Mouse (Mus musculus): ENCODE results near the gene Fcgrt.

DNA sequence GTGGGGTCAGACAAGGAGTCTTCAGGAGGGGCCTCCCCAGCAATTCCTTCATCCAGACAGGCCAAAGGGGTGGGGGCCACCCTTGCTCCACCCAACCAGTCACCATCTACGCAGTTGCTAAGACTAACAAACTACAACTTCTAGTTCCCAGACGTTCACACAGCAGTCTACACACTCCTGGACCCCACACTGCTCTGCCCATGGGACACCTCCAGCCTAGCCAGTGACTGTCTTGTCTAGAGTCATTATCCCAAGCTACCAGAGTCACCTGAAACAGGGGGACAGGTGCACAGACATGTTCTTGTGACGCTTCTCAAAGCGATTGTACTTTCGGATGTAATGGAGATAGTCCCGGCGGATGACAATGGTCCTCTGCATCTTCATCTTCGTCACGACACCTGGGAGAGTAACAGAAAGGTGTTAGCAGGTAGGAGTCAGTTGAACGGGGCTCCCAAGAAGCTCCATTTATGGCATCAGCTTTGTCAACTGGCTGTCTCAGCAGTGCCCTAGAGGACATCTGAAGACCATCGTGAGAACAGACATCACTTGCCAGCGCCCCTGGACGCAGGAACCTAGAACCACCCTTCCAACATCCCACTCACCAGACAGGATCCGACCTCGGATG is 19.0 kb upstream of the Fcgrt start:
- TF ChIP-seq POLR2A (IDR thresholded peaks at IDR 0.05; ENCODE audit: control insufficient read depth in 1 of 2, insufficient read depth in 1 of 2, low read depth in 1 of 2, low read length in 2 of 2, poor library complexity in 1 of 2) (no peak; a peak in 1 of 4 replicates), CTCF (IDR thresholded peaks at IDR 0.05 in 2 of 3, conservative IDR thresholded peaks at IDR 0.05 in 1 of 3; ENCODE audit: control insufficient read depth in 1 of 3, insufficient read depth in 1 of 3, low read depth in 2 of 3, low read length in 3 of 3, poor library complexity in 1 of 3, severe bottlenecking in 1 of 3) (no peak), MYC (IDR thresholded peaks at IDR 0.05; ENCODE audit: low read depth, low read length) (no peak), EP300 (IDR thresholded peaks at IDR 0.05; ENCODE audit: low read depth in 1 of 2, low read length in 2 of 2) (no peak), ZNF384 (IDR thresholded peaks at IDR 0.05; ENCODE audit: low read depth, low read length) (no peak), ZMIZ1 (IDR thresholded peaks at IDR 0.05; ENCODE audit: low read depth, low read length) (no peak), USF2 (IDR thresholded peaks at IDR 0.05; ENCODE audit: borderline replicate concordance in 1 of 2, insufficient read depth in 1 of 2, low read depth in 1 of 2, low read length in 2 of 2) (no peak), BHLHE40 (IDR thresholded peaks at IDR 0.05; ENCODE audit: borderline replicate concordance, low read depth, low read length) (no peak), RCOR1 (IDR thresholded peaks at IDR 0.05; ENCODE audit: low read depth, low read length) (no peak), TAL1 (IDR thresholded peaks at IDR 0.05; ENCODE audit: low read length) (no peak), MYB (IDR thresholded peaks at IDR 0.05; ENCODE audit: low read depth, low read length) (no peak), RAD21 (IDR thresholded peaks at IDR 0.05; ENCODE audit: low read depth, low read length) (no peak), ZC3H11A (IDR thresholded peaks at IDR 0.05; ENCODE audit: low read depth, low read length) (no peak)
